Mouse (Mus musculus) spleen, adult 2 months (tissue): ENCODE results near the gene Gins3. TPM values are rescaled to one million over a fixed set of nuclear protein-coding genes. Genes with fewer than 3 reads are reported as not detected.
"Not testable (repeated sequence)": the region's sequence is repeated elsewhere in the genome, so short reads cannot be mapped to it uniquely, and the experiment has no call there.

Experiments used
- DNase-seq, 2 experiments: peaks; one replicate each; pipeline versions ENCODE4 v3.0.0 to v3.0.0-alpha.2; 2012 to 2021; ENCODE audit warnings: low spot score in 2 of 2, low read depth in 1 of 2
- H3K27ac ChIP-seq: fragments of 200-500 bp; 2 replicates; pipeline ENCODE4 v1.5.1; 2012; ENCODE audit warnings: low read length, inconsistent platforms; ENCODE audit not compliant: insufficient read depth
- H3K27me3 ChIP-seq: fragments of 200-500 bp; 2 replicates; pipeline ENCODE4 v1.6.1; 2012; ENCODE audit warnings: mild to moderate bottlenecking, moderate library complexity, low read length, inconsistent platforms; ENCODE audit not compliant: control insufficient read depth, insufficient read depth
- H3K36me3 ChIP-seq: fragments of 200-500 bp; 2 replicates; pipeline ENCODE4 v1.6.1; 2012; ENCODE audit warnings: mild to moderate bottlenecking, low read length, inconsistent platforms; ENCODE audit not compliant: control insufficient read depth, insufficient read depth
- H3K4me1 ChIP-seq: fragments of 200-500 bp; 2 replicates; pipeline ENCODE4 v1.6.1; 2011; ENCODE audit warnings: inconsistent platforms; ENCODE audit not compliant: control insufficient read depth, insufficient read depth, insufficient read length
- H3K4me3 ChIP-seq: fragments of 200-500 bp; 2 replicates; pipeline ENCODE4 v1.5.1; 2011; ENCODE audit warnings: mild to moderate bottlenecking, inconsistent platforms; ENCODE audit not compliant: insufficient read depth, insufficient read length; ENCODE audit errors: extremely low read depth
- CTCF ChIP-seq: fragments of 200-500 bp; IDR thresholded peaks from 2 replicates; pipeline ENCODE4 v1.5.1; 2011; ENCODE audit warnings: mild to moderate bottlenecking, inconsistent platforms; ENCODE audit not compliant: insufficient read depth, insufficient read length, insufficient replicate concordance; ENCODE audit errors: extremely low read depth
- POLR2A ChIP-seq: fragments of 200-500 bp; IDR thresholded peaks from 2 replicates; pipeline ENCODE4 v1.6.1; 2011; ENCODE audit warnings: low read depth, low read length, inconsistent platforms
- WGBS: fragments of 180-500 bp; shearing (Covaris S2); methylation state at CpG from one replicate; pipeline ENCODE4 v1.1.7; 2018; 5-methylcytosine and 5-hydroxymethylcytosine counted together
- polyA plus RNA-seq: library from polyadenylated mRNA; depleted of rRNA; stranded (reverse); fragments of >200 nt; gene quantifications from 2 replicates; pipeline ENCODE4 v1.2.3, GENCODE M21; 2012

Gins3 gene
- polyA plus RNA-seq, 1 experiment: 2.1 TPM

- no peak for DNase-seq
Measured at GRCm38 (mm10) chr8:95661085-95661484, 27.8 kb downstream of the Gins3 start.

GRCm38 (mm10) chr8:95661575-95661974 lies 28.3 kb downstream of the Gins3 start:
- no peak for DNase-seq
- WGBS: 85% methylated on average over 6 of the region's 6 CpGs

More at GRCm38 (mm10) chr8:95661085-95661484, 27.8 kb downstream of the Gins3 start:
- Histone ChIP-seq H3K27ac (no peak overlapping the region), H3K36me3 (no peaks in the 10 kb centered on the region), H3K4me1 (no peaks in the 10 kb centered on the region), H3K27me3 (no peaks in the 10 kb centered on the region), H3K4me3 (no peak overlapping the region)
- TF ChIP-seq POLR2A (no peak), CTCF (no peak)
- 72% methylated on average over 8 of the region's 8 CpGs for WGBS

GRCm38 (mm10) chr8:95662885-95663598 lies 29.8 kb downstream of the Gins3 start:
- Histone ChIP-seq H3K27ac (no peak overlapping the region), H3K27me3 (no peaks in the 10 kb centered on the region), H3K4me1 (no peaks in the 10 kb centered on the region), H3K4me3 (no peak overlapping the region), H3K36me3 (no peaks in the 10 kb centered on the region)
- 76% methylated on average over 7 of the region's 7 CpGs for WGBS
- no peak for DNase-seq
- TF ChIP-seq POLR2A (no peak), CTCF (no peak)

More at GRCm38 (mm10) chr8:95661575-95661974, 28.3 kb downstream of the Gins3 start:
- Histone ChIP-seq H3K4me3 (no peak overlapping the region), H3K36me3 (no peaks in the 10 kb centered on the region), H3K27me3 (no peaks in the 10 kb centered on the region), H3K27ac (no peak overlapping the region), H3K4me1 (no peaks in the 10 kb centered on the region)
- TF ChIP-seq CTCF (no peak), POLR2A (no peak)

- Histone ChIP-seq H3K4me3 (no peak overlapping the region), H3K27me3 (no peaks in the 10 kb centered on the region), H3K27ac (no peak overlapping the region), H3K36me3 (no peaks in the 10 kb centered on the region), H3K4me1 (no peaks in the 10 kb centered on the region)
- WGBS: 75% methylated on average over 4 of the region's 4 CpGs
- DNase-seq: no peak
- TF ChIP-seq CTCF (no peak), POLR2A (no peak)
Measured at GRCm38 (mm10) chr8:95663599-95663949, 30.3 kb downstream of the Gins3 start.

GRCm38 (mm10) chr8:95665813-95666452 lies 32.7 kb downstream of the Gins3 start:
- not testable (repeated sequence) for H3K27me3 ChIP-seq, DNase-seq, H3K27ac ChIP-seq, H3K4me1 ChIP-seq, H3K36me3 ChIP-seq, H3K4me3 ChIP-seq
- WGBS: 91% methylated on average over 11 of the region's 11 CpGs

- no peak for DNase-seq
- WGBS: 57% methylated on average over 8 of the region's 8 CpGs
- Histone ChIP-seq H3K27me3 (no peaks in the 10 kb centered on the region), H3K36me3 (no peaks in the 10 kb centered on the region), H3K27ac (no peak overlapping the region), H3K4me3 (no peak overlapping the region), H3K4me1 (no peaks in the 10 kb centered on the region)
- no peak for TF ChIP-seq POLR2A
- TF ChIP-seq CTCF: no peak
Measured at GRCm38 (mm10) chr8:95668163-95668958, 35.1 kb downstream of the Gins3 start.
